Mouse (Mus musculus) stomach, embryonic 16.5 days (tissue): ENCODE results near the gene Capn1. TPM values are rescaled to one million over a fixed set of nuclear protein-coding genes. Genes with fewer than 3 reads are reported as not detected.
A peak's percentile ranks its signal among the peaks of the same experiment; 100 is the strongest.

Source experiments
- ATAC-seq: fragments of 200-750 bp; cut with Nextera tagmentation; 2 replicates; pipeline ENCODE4 v1.8.0; 2017; ENCODE audit warnings: moderate number of reproducible peaks, moderate TSS enrichment; ENCODE audit not compliant: insufficient read depth, low FRiP score
- H3K27ac ChIP-seq: fragments of 300-500 bp; sonication (generic); 2 replicates; pipeline ENCODE4 v1.5.1; 2014; ENCODE audit warnings: low read length
- H3K27me3 ChIP-seq: fragments of 300-500 bp; sonication (generic); 2 replicates; pipeline ENCODE4 v1.6.1; 2014; ENCODE audit warnings: low read length, control low read depth, mixed read lengths; ENCODE audit not compliant: control insufficient read depth, insufficient read depth
- H3K36me3 ChIP-seq: fragments of 300-500 bp; sonication (generic); 2 replicates; pipeline ENCODE4 v1.6.1; 2014; ENCODE audit warnings: low read length; ENCODE audit not compliant: control insufficient read depth, insufficient read depth
- H3K4me1 ChIP-seq: fragments of 300-500 bp; sonication (generic); 2 replicates; pipeline ENCODE4 v1.6.1; 2014; ENCODE audit warnings: low read length, control low read depth, mixed read lengths; ENCODE audit not compliant: control insufficient read depth, insufficient read depth
- H3K4me2 ChIP-seq: fragments of 300-500 bp; sonication (generic); 2 replicates; pipeline ENCODE4 v1.6.1; 2014; ENCODE audit warnings: low read depth, low read length, mixed read lengths
- H3K4me3 ChIP-seq: fragments of 300-500 bp; sonication (generic); replicated peaks from 2 replicates; pipeline ENCODE4 v1.5.1; 2014; ENCODE audit warnings: mild to moderate bottlenecking, low read length
- H3K9ac ChIP-seq: fragments of 300-500 bp; sonication (generic); 2 replicates; pipeline ENCODE4 v1.6.1; 2014; ENCODE audit warnings: low read length
- H3K9me3 ChIP-seq: fragments of 300-500 bp; sonication (generic); replicated peaks from 2 replicates; pipeline ENCODE4 v1.6.1; 2016; ENCODE audit warnings: low read length, control low read depth; ENCODE audit not compliant: control insufficient read depth
- WGBS: fragments of 180-500 bp; shearing (Covaris S2); extraction: QIAGEN DNeasy Blood & Tissue Kit; methylation state at CpG from one replicate; pipeline ENCODE4 v1.1.7; 2014; 5-methylcytosine and 5-hydroxymethylcytosine counted together
- polyA plus RNA-seq: library from polyadenylated mRNA; unstranded; fragments of >200 nt; fragmentation: Nextera tagmentation; extraction: Ambion mirVana; gene quantifications from 2 replicates; pipeline ENCODE4 v1.2.1, GENCODE M21; 2015

The Capn1 gene
- polyA plus RNA-seq, 1 experiment from 2014 or later, result 22.0 TPM

GRCm38 (mm10) chr19:6005541-6005940, 10.2 kb downstream of the Capn1 start:
- Histone ChIP-seq H3K9ac (no peak overlapping the region), H3K36me3 (no peaks in the 10 kb centered on the region), H3K4me3 (no peak overlapping the region), H3K4me2 (no peak overlapping the region), H3K4me1 (no peaks in the 10 kb centered on the region), H3K27me3 (no peaks in the 10 kb centered on the region), H3K9me3 (no peaks in the 10 kb centered on the region), H3K27ac (no peak overlapping the region)
- WGBS, result 58% methylated on average over 11 of the region's 11 CpGs
- no peak for ATAC-seq

- Histone ChIP-seq H3K27me3 (no peaks in the 10 kb centered on the region), H3K4me2 (no peak overlapping the region), H3K9ac (no peak overlapping the region), H3K27ac (no peak overlapping the region), H3K36me3 (no peaks in the 10 kb centered on the region), H3K4me1 (no peaks in the 10 kb centered on the region), H3K4me3 (no peak overlapping the region), H3K9me3 (no peaks in the 10 kb centered on the region)
- ATAC-seq, result no peak
- WGBS, result 64% methylated on average over 5 of the region's 5 CpGs
Measured at GRCm38 (mm10) chr19:5999969-6000368, 15.7 kb downstream of the Capn1 start.

GRCm38 (mm10) chr19:5998180-5998579, 17.5 kb downstream of the Capn1 start:
- H3K27ac ChIP-seq, result no peak overlapping the region
- ATAC-seq, result no peak
- no peak overlapping the region for H3K4me2 ChIP-seq
- no peaks in the 10 kb centered on the region for H3K36me3 ChIP-seq
- H3K9ac ChIP-seq, result no peak overlapping the region
- 80% methylated on average over 3 of the region's 3 CpGs for whole genome bisulfite sequencing
- H3K4me1 ChIP-seq, result no peaks in the 10 kb centered on the region
- no peak overlapping the region for H3K4me3 ChIP-seq
- H3K9me3 ChIP-seq, result no peaks in the 10 kb centered on the region
- no peaks in the 10 kb centered on the region for H3K27me3 ChIP-seq

- Histone ChIP-seq H3K4me1 (peaks cover 10% of the 10 kb centered on the region), H3K36me3 (no peaks in the 10 kb centered on the region), H3K4me3 (no peak overlapping the region), H3K9ac (no peak overlapping the region), H3K4me2 (no peak overlapping the region), H3K27me3 (no peaks in the 10 kb centered on the region), H3K9me3 (no peaks in the 10 kb centered on the region), H3K27ac (no peak overlapping the region)
- 86% methylated on average over 14 of the region's 14 CpGs for WGBS
- ATAC-seq, result no peak
Measured at GRCm38 (mm10) chr19:5994711-5995110, 21.0 kb downstream of the Capn1 start.

GRCm38 (mm10) chr19:5992012-5992411, 23.7 kb downstream of the Capn1 start:
- WGBS, result 79% methylated on average over 7 of the region's 7 CpGs

GRCm38 (mm10) chr19:5991467-5991866, 24.2 kb downstream of the Capn1 start:
- Histone ChIP-seq H3K9ac (no peak overlapping the region), H3K4me3 (no peak overlapping the region), H3K27me3 (no peaks in the 10 kb centered on the region), H3K4me1 (peaks cover 27% of the 10 kb centered on the region), H3K4me2 (no peak overlapping the region), H3K27ac (no peak overlapping the region), H3K9me3 (no peaks in the 10 kb centered on the region), H3K36me3 (no peaks in the 10 kb centered on the region)
- ATAC-seq, result no peak
- WGBS, result 82% methylated on average over 7 of the region's 7 CpGs

More at GRCm38 (mm10) chr19:5992012-5992411, 23.7 kb downstream of the Capn1 start:
- Histone ChIP-seq H3K4me2 (no peak overlapping the region), H3K27ac (no peak overlapping the region), H3K36me3 (no peaks in the 10 kb centered on the region), H3K27me3 (no peaks in the 10 kb centered on the region), H3K9me3 (no peaks in the 10 kb centered on the region), H3K4me1 (peaks cover 27% of the 10 kb centered on the region), H3K9ac (no peak overlapping the region), H3K4me3 (no peak overlapping the region)
- no peak for ATAC-seq

GRCm38 (mm10) chr19:5990921-5991320, 24.8 kb downstream of the Capn1 start:
- no peak for ATAC-seq
- H3K4me1 ChIP-seq, result peaks cover 27% of the 10 kb centered on the region
- 54% methylated on average over 1 of the region's 1 CpGs for WGBS
- H3K27ac ChIP-seq, result no peak overlapping the region
- H3K36me3 ChIP-seq, result no peaks in the 10 kb centered on the region
- H3K9ac ChIP-seq, result no peak overlapping the region
- H3K9me3 ChIP-seq, result no peaks in the 10 kb centered on the region
- H3K27me3 ChIP-seq, result no peaks in the 10 kb centered on the region
- no peak overlapping the region for H3K4me3 ChIP-seq
- no peak overlapping the region for H3K4me2 ChIP-seq

GRCm38 (mm10) chr19:5990033-5990432, 25.7 kb downstream of the Capn1 start:
- H3K36me3 ChIP-seq, result no peaks in the 10 kb centered on the region
- peak overlapping the region; percentile 57; the same call in 1 of the 2 replicates for H3K27ac ChIP-seq
- no peak overlapping the region for H3K4me3 ChIP-seq
- H3K27me3 ChIP-seq, result no peaks in the 10 kb centered on the region
- peaks cover 27% of the 10 kb centered on the region for H3K4me1 ChIP-seq
- WGBS, result 74% methylated on average over 12 of the region's 12 CpGs
- no peak overlapping the region for H3K9ac ChIP-seq
- H3K4me2 ChIP-seq, result no peak overlapping the region
- peak; percentile 34; the same call in 1 of the 2 replicates for ATAC-seq
- H3K9me3 ChIP-seq, result no peaks in the 10 kb centered on the region

- Histone ChIP-seq H3K9ac (no peak overlapping the region), H3K4me2 (no peak overlapping the region)
Measured at GRCm38 (mm10) chr19:5989585-5989984, 26.1 kb downstream of the Capn1 start.

More at GRCm38 (mm10) chr19:5989585-5989984, 26.1 kb downstream of the Capn1 start:
- Histone ChIP-seq H3K4me1 (peaks cover 27% of the 10 kb centered on the region), H3K27me3 (no peaks in the 10 kb centered on the region), H3K9me3 (no peaks in the 10 kb centered on the region), H3K27ac (peak overlapping the region; percentile 57; the same call in 1 of the 2 replicates), H3K36me3 (no peaks in the 10 kb centered on the region), H3K4me3 (no peak overlapping the region)
- whole genome bisulfite sequencing, result 43% methylated on average over 6 of the region's 6 CpGs
- ATAC-seq, result no peak
